Mouse (Mus musculus): Measurements from ENCODE around the gene Hs2st1.

DNA sequence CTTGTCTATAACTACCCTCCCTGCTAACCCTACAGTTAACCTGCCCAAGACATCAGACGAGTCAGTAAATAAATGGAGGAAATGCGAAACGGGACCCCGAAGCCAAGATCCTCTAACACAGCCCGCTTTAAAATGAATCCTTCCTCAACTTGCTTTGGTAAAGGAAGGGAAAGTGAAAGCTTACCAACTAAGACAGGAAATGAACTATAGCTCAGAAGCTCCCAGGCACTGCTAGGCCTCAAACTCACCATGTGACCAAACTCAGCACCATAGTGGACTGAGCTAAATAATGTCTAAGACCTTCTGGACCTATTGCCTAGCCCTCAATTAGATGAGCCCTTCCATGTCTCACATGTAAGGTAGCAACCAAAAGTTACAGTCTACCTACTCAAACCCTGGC is 168.7 kb downstream of the Hs2st1 start:
- TF ChIP-seq CTCF (IDR thresholded peaks at IDR 0.05; ENCODE audit: control insufficient read depth, insufficient read depth, insufficient replicate concordance, low read depth, low read length) (no peak), POLR2A (IDR thresholded peaks at IDR 0.05; ENCODE audit: control insufficient read depth, low read depth, low read length) (no peak)
